Mouse (Mus musculus): ENCODE data around the gene 1190005I06Rik.

The 1190005I06Rik gene

DNA sequence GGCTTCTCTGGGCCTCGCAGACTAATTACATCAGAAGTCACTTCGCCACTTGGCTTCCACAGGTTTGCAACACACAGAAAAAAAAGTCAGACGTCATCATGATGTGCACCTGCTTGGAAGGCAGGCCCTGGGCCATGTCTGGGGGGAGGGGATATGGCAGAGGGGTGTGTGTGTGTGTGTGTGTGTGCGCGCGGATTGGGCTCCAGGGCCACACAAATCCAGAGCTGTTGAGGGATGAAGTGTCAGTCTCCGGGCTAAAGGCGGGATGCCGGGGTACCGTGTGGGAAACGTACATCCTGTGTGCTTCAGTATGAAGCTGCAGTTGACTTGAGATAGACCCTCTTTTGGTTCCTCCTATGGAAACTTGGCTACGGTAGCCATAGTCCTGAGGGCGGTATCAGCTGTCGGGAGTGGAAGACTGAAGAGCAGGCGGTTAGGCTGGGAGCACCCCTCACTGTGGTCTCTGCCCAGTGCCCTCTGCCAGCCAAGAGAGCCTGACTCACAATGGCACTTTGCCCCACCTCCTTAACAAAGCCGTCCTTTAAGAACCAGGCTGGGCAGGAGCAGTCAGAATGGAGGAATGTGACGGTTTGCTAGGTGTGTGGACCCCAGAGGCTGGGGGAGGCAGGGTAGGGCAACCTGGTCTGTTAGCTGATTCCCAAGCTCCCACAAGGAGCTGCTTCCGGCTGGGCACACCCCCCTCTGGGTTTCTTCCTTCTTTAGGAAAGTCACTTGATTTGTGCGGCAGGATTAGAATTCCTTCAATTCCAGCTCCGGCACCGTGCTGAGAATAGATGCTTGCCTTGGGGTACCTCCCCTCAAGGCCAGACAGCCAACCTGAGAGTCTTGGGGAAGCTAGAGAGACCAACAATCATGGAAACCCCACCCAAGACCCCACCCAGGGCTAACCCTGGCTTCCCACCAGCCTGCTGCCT, 15.7 kb downstream of the 1190005I06Rik start:
- in situ Hi-C loops (cut with MboI; ENCODE audit: low pct_unique_long_range_greater_than_20kb in 1 of 2, low sequenced_read_pairs in 2 of 2, unreplicated experiment in 1 of 2): no loop called here

DNA sequence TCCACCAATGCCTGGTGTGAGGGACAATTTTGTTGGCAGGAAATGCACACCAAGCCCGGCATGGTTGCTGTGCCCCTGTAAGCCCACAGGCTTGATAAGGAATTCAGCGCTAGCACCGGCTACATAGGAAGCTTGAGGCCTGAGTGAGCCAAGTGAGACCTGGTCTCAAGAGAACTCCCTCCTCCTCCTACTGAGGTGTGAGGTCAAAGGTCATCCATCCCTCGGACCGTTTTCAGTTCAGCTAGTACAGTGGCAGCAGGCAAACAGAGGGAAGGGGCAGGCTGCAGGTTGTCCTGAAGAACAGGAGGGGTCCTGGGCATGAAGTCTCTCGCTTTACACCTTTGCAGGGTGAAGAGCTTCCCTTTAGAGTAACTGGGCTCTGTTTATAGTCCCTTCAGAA, 16.6 kb downstream of the 1190005I06Rik start:
- in situ Hi-C loops (cut with MboI; ENCODE audit: low pct_unique_long_range_greater_than_20kb in 1 of 2, low sequenced_read_pairs in 2 of 2, unreplicated experiment in 1 of 2): no loop called here

GRCm38 (mm10) chr8:120630031-120630430, 17.4 kb downstream of the 1190005I06Rik start:
- in situ Hi-C loops (cut with MboI; ENCODE audit: low pct_unique_long_range_greater_than_20kb in 1 of 2, low sequenced_read_pairs in 2 of 2, unreplicated experiment in 1 of 2): no loop called here

GRCm38 (mm10) chr8:120627298-120627697, 20.1 kb downstream of the 1190005I06Rik start:
- in situ Hi-C loops (cut with MboI; ENCODE audit: low pct_unique_long_range_greater_than_20kb in 1 of 2, low sequenced_read_pairs in 2 of 2, unreplicated experiment in 1 of 2): no loop called here

- in situ Hi-C loops (cut with MboI; ENCODE audit: low pct_unique_long_range_greater_than_20kb in 1 of 2, low sequenced_read_pairs in 2 of 2, unreplicated experiment in 1 of 2): no loop called here
Measured at GRCm38 (mm10) chr8:120626461-120626860, 21.0 kb downstream of the 1190005I06Rik start.

DNA sequence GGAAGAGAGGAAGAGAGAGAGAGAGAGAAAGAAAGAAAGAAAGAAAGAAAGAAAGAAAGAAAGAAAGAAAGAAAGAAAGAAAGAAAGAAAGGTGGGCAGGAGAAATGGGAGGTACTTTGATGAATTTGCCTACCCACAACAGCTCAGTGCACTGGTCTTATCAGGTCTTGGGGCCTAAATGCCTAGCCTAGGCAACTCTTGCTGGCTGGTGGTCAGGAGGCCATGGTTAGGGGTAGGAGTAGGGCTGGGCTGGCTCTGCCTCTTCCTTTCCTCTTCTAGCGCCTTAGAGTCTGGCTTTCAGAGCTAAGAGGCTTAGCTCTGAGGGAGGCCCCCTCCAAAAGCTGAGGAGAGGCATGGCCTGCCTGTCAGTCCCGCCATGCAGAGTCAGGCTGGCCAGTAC, 23.8 kb downstream of the 1190005I06Rik start:
- in situ Hi-C loops (cut with MboI; ENCODE audit: low pct_unique_long_range_greater_than_20kb in 1 of 2, low sequenced_read_pairs in 2 of 2, unreplicated experiment in 1 of 2): no loop called here

DNA sequence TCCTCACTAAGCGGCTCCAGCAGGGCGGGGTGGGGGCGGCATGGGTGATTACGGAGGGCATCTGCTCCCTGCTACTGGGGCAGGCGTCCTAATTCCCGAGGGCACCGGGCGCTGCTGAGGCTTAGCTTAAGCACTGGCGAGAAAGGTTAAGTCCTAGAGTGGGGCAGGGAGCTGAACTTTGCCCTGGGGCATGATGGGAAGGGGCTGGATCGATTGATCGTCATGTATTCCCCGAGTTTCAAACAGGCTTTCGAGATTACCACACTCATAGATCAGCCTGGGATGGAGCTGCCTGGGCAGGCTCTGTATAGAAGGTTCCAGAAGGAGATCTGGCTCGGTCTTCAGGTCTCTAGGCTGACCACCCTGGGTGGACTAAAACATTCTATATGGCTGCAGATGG, 25.3 kb downstream of the 1190005I06Rik start:
- in situ Hi-C loops (cut with MboI; ENCODE audit: low pct_unique_long_range_greater_than_20kb in 1 of 2, low sequenced_read_pairs in 2 of 2, unreplicated experiment in 1 of 2): no loop called here

- in situ Hi-C loops (cut with MboI; ENCODE audit: low pct_unique_long_range_greater_than_20kb in 1 of 2, low sequenced_read_pairs in 2 of 2, unreplicated experiment in 1 of 2): no loop called here
Measured at GRCm38 (mm10) chr8:120620441-120620840, 27.0 kb downstream of the 1190005I06Rik start.

DNA sequence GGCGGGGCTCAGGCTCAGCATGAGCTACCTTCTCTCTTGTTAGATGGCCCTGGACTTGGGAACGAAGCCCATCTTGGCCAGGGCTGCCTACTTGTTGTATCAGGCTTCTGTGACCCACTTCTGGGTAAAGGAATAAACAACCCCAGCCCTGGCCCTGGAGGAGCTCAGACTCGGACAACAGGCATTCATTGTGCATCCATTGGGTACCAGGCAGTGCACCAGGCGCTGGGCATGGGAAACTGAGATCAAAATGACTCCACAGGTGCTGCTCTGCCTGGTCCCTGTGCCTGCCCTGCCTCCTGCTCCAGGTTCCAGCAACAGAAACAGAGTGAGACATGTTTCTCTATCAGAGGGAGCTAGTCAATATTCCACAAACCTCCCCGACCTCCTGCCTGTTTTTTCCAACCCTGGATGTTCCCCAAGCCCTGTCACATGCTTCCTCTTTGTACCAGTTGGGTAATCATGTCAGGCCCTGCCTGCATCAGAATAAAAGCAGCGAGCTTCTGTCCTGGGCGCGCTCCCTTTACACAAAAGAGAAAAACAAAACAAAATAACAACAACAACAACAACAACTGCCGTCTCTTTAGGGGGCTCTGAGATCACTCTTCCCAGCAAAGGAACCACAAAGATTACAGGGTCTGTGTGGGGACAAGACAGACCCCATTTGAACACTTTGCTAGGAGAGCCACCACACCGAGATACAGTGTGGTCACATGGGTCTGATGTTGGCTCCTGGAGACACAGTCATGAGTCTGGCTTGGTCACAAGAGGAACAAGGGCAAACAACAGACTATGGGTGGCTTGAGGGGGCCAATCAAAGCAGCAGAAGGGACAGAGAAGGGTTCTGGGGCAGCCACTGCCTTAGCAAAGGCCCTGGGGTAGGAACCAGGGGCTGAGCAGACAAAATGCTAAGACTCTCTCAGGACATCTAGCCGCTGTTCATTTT, 27.9 kb downstream of the 1190005I06Rik start:
- in situ Hi-C loops (cut with MboI; ENCODE audit: low pct_unique_long_range_greater_than_20kb in 1 of 2, low sequenced_read_pairs in 2 of 2, unreplicated experiment in 1 of 2): no loop called here

DNA sequence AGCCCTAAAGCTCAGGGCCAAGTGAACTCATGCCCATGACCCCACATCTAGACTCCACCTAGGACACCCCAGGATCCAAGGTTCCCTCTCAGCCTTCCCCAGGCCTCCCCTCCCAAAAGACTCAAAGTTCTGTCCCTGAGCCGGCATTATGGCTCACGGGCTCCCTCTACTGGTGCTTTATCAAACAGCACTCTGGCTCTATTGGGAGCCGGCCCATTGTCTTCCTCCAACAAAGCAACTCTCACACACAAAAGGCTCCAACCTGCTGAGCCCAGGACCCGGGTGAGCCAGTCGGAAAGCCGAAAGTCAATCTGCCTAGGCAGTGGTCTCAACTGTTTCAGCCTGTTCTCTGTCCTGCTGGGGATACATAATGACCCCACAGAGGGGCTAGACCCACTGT, 29.3 kb downstream of the 1190005I06Rik start:
- in situ Hi-C loops (cut with MboI; ENCODE audit: low pct_unique_long_range_greater_than_20kb in 1 of 2, low sequenced_read_pairs in 2 of 2, unreplicated experiment in 1 of 2): no loop called here

DNA sequence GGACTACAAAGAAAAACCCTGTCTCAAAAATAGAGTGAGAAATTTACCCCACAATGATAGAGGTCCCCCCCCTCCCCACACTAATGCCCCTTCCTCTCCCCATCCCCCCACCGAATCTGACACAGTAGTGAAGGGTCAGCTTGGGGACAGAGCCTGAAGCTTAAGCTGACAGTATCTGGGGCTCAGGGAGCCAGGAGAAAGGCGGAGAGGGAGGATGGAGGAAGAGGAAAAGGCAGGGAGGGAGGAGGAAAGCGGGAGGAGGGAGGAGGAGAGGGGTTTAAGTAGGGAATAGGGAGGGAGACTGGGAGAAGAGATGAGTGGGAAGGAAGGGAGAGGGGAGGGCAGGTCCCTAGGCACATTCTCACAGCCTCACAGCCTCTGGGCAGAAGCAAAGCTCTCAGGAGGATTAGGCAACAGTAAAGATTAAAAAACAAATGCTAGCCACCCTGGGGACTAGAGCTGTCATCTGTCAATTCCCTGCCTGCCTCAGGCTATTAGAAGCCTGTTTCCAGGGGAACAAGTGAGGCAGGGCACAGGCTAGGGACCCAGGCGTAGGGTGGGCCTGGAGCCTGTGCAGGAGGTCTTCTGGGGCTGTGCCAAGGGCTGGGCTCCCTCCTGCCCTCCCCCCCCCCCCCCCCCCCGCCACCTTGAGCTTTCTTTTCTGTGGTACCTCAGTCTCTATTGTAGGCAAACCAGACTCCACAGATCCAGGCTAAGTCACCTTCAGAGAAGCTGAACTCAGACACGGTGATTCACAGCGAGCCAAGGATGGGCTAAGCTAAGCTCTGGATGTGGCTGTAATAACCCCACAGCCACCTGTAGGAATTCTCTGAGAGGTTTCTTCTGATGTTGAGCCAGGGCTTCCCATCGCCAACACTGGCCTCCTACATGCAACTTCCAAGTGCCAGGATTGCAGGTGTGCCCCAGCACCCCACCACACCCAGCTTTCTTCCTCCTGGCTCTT, 30.5 kb downstream of the 1190005I06Rik start:
- in situ Hi-C loops (cut with MboI; ENCODE audit: low pct_unique_long_range_greater_than_20kb in 1 of 2, low sequenced_read_pairs in 2 of 2, unreplicated experiment in 1 of 2): no loop called here

DNA sequence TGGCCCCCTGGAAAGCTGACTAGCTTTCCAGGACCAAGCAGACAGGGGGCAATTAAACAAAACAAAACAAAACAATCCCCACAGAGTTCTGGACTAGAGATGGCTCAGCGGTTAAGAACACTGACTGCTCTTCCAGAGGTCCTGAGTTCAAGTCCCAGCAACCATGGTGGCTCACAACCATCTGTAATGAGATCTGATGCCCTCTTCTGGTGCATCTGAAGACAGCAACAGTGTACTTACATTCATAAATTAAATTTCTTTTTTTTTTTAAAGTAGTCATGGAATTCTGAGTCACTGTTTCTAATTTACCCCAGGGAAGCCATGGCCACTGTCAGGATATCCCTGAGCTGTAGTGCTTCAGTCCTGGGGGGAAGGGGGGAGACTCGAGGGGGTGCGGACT, 32.9 kb downstream of the 1190005I06Rik start:
- in situ Hi-C loops (cut with MboI; ENCODE audit: low pct_unique_long_range_greater_than_20kb in 1 of 2, low sequenced_read_pairs in 2 of 2, unreplicated experiment in 1 of 2): loop anchor here in 1 of 2 experiments (5.0 kb wide), 1 partner anchor 292 kb away; no protein-coding TSS in a partner anchor

GRCm38 (mm10) chr8:120610824-120611223, 36.6 kb downstream of the 1190005I06Rik start:
- in situ Hi-C loops (cut with MboI; ENCODE audit: low pct_unique_long_range_greater_than_20kb in 1 of 2, low sequenced_read_pairs in 2 of 2, unreplicated experiment in 1 of 2): loop anchor here in 1 of 2 experiments (5.0 kb wide), 1 partner anchor 289 kb away; no protein-coding TSS in a partner anchor

DNA sequence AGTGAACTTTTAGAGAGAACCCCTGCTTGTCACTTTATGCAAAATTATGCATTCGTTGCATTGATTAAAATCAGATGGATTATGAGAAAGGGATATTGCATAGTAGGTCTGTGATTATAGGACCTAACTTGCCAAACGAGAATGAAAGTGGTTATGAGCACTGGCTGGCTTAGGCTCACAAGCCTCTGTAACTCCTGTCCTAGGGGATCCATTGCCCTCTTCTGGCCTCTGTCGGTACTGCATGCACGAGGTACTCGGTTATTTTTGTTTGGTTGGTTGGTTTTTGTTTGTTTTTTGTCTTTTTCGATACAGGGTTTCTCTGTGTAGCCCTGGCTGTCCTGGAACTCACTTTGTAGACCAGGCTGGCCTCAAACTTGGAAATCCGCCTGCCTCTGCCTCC, 39.5 kb downstream of the 1190005I06Rik start:
- in situ Hi-C loops (cut with MboI; ENCODE audit: low pct_unique_long_range_greater_than_20kb in 1 of 2, low sequenced_read_pairs in 2 of 2, unreplicated experiment in 1 of 2): no loop called here

DNA sequence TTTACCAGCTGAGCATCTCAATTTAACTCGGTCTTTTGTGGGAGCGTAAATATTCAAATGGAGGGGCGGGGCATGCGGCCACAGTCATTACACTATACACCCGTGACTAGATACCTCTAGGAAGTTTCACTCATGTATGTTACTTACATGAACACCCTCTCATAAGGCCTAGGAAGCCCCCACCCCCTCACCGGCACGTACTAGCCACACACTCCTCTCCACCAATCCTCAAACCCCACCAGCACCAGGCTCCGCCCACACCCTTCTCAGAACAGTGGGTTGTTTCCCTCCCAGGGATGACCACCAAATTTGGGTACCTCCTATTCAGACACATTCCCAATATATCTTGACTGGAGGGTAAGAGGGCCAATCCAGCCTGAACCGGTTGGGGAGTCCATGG, 40.0 kb downstream of the 1190005I06Rik start:
- in situ Hi-C loops (cut with MboI; ENCODE audit: low pct_unique_long_range_greater_than_20kb in 1 of 2, low sequenced_read_pairs in 2 of 2, unreplicated experiment in 1 of 2): no loop called here

DNA sequence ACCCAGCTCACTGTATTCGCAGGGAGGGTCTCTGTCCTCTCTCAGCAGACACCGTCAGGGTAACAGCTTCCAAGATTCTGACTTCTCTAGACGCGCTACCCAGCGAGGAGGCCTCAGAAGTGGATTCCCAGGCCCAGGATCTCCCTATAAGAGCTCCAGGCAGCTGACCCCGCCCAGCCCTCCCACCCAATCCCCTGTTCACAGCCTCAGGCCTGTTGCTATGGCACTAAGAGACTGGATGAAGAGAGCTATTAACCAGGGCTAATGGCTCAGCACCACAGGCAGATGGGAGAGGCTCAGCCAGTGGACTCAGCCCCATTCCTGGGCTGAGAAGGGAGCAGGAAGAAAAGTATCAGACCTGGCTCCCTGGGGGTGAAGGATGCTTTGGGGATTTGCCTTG, 44.8 kb downstream of the 1190005I06Rik start:
- in situ Hi-C loops (cut with MboI; ENCODE audit: low pct_unique_long_range_greater_than_20kb in 1 of 2, low sequenced_read_pairs in 2 of 2, unreplicated experiment in 1 of 2): no loop called here

DNA sequence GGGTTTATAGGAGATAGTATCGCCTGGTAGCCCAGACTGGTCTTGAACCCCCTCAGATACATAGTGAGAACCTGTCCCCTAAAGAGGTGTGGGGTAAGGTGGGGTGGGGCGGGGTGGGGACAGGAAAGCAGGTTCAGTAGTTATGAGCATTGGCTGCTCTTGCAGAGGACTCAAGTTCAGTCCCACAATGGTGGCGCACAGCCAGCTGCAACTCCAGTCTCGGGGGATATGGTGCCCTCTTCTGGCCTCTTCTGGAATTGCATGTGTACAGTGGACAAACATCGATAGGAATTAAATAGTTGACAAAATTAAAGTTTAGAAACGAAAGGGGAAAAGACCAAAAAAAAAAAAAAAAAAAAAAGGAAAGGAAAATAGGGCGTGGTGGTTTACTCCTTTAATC, 47.9 kb downstream of the 1190005I06Rik start:
- in situ Hi-C loops (cut with MboI; ENCODE audit: low pct_unique_long_range_greater_than_20kb in 1 of 2, low sequenced_read_pairs in 2 of 2, unreplicated experiment in 1 of 2): no loop called here

DNA sequence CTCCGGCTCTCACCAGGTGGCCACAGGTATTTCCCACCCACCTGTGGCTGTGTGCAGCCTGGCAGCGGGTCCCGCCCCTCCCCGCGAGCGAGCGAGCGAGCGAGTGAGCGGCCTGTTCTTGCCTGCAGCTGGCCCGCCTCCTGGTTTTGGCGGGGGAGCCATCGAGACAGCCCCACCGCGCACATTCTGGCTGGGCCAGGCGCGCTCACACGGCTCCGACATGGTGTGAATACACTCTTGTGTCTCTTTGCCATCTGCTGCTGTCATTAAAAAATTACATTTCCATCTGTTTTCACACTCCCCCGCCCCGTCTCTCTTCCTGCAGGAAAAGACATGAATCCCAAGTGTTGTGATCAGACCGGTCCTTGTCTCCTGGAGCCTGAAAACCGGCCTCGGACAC, 48.9 kb downstream of the 1190005I06Rik start:
- in situ Hi-C loops (cut with MboI; ENCODE audit: low pct_unique_long_range_greater_than_20kb in 1 of 2, low sequenced_read_pairs in 2 of 2, unreplicated experiment in 1 of 2): no loop called here

All from mouse embryonic stem cell (cell line).